Mouse (Mus musculus) stomach, embryonic 14.5 days (tissue): ENCODE measurements around the gene Gas6. TPM values are rescaled to one million over a fixed set of nuclear protein-coding genes. Genes with fewer than 3 reads are reported as not detected.

ENCODE experiments used
- ATAC-seq: fragments of 200-750 bp; cut with Nextera tagmentation; 2 replicates; pipeline ENCODE4 v1.8.0; 2017; ENCODE audit warnings: low read depth, moderate TSS enrichment; ENCODE audit not compliant: insufficient number of reproducible peaks, insufficient read depth, low FRiP score
- H3K27ac ChIP-seq: fragments of 300-500 bp; sonication (generic); 2 replicates; pipeline ENCODE4 v1.5.1; 2014; ENCODE audit warnings: mild to moderate bottlenecking, low read length, moderate library complexity, mixed read lengths
- H3K27me3 ChIP-seq: fragments of 300-500 bp; sonication (generic); 2 replicates; pipeline ENCODE4 v1.6.1; 2014; ENCODE audit warnings: low read length, control low read depth, mixed read lengths; ENCODE audit not compliant: control insufficient read depth, insufficient read depth
- H3K36me3 ChIP-seq: fragments of 300-500 bp; sonication (generic); 2 replicates; pipeline ENCODE4 v1.6.1; 2014; ENCODE audit warnings: mild to moderate bottlenecking, control low read depth, low read length, moderate library complexity, mixed read lengths; ENCODE audit not compliant: control insufficient read depth, insufficient read depth
- H3K4me1 ChIP-seq: fragments of 300-500 bp; sonication (generic); 2 replicates; pipeline ENCODE4 v1.6.1; 2014; ENCODE audit warnings: low read length, control low read depth, mixed read lengths; ENCODE audit not compliant: control insufficient read depth, insufficient read depth
- H3K4me2 ChIP-seq: fragments of 300-500 bp; sonication (generic); replicated peaks from 2 replicates; pipeline ENCODE4 v1.6.1; 2014; ENCODE audit warnings: low read depth, low read length, control low read depth
- H3K4me3 ChIP-seq: fragments of 300-500 bp; sonication (generic); 2 replicates; pipeline ENCODE4 v1.5.1; 2014; ENCODE audit warnings: low read depth, low read length, control low read depth
- H3K9ac ChIP-seq: fragments of 300-500 bp; sonication (generic); replicated peaks from 2 replicates; pipeline ENCODE4 v1.6.1; 2014; ENCODE audit warnings: low read depth, mild to moderate bottlenecking, control low read depth, low read length, moderate library complexity, mixed read lengths
- H3K9me3 ChIP-seq: fragments of 300-500 bp; sonication (generic); 2 replicates; pipeline ENCODE4 v1.6.1; 2016; ENCODE audit warnings: low read depth, low read length, control low read depth; ENCODE audit not compliant: control insufficient read depth
- WGBS: fragments of 180-500 bp; shearing (Covaris S2); extraction: QIAGEN DNeasy Blood & Tissue Kit; methylation state at CpG from one replicate; pipeline ENCODE4 v1.1.7; 2014; 5-methylcytosine and 5-hydroxymethylcytosine counted together
- polyA plus RNA-seq: library from polyadenylated mRNA; unstranded; fragments of >200 nt; fragmentation: Nextera tagmentation; extraction: Ambion mirVana; gene quantifications from 2 replicates; pipeline ENCODE4 v1.2.1, GENCODE M21; 2014

Gene Gas6
- 67.7 and 68.7 TPM in 2 replicates for polyA plus RNA-seq

DNA sequence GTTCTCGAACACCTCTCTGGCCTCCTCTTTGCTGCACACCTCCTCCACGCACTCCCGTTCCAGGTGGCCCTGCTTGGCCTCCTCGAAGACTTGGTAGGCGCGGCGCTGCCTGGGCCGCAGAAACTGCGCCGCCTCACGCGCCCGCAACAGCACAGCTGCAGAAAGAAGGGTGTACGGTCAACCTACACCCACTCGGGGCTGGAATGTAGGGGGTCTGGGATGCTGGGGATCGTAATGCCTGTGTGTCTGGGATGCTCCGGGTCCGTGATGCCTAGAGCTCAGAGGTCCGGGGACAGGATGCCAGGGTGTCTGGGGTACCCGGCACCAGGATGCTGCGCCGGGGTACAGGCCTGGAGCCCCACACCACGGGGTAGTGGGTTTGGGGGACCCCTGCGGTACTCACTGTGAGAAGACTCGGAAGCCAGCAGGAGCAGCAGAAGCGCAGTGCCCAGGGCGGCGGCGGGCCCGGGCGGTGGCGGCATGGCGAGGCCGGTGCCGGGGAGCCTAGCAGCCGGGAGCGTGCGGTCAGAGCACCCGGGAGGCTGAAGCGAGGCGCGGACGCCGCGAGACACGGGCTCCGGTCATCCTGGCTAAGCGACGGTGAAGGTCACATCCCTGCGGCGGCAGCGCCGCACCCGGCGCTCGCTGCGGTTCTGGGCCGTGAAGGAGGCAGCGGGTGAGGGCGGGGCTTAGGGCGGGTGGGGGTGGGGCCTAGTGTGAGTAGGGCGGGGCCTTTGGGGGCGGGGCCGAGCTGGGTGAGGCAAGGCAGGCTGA, at the start of gene Gas6:
Gene Gas6, minus strand, starts transcription at position 633 of the 774 bp plus-strand sequence.
- Histone ChIP-seq H3K27me3 (peaks cover 6% of the 10 kb centered on the region; the same call in 1 of the 2 replicates), H3K9ac (peak within 1 kb of the TSS; percentile 60), H3K36me3 (peaks cover 3% of the 10 kb centered on the region; the same call in 1 of the 2 replicates), H3K4me3 (peak within 1 kb of the TSS; percentile 68), H3K4me1 (peaks cover 18% of the 10 kb centered on the region; the same call in 1 of the 2 replicates), H3K27ac (no peak within 1 kb of the TSS; the same call in 1 of the 2 replicates), H3K9me3 (no peaks in the 10 kb centered on the region), H3K4me2 (peak within 1 kb of the TSS; percentile 84)
- ATAC-seq: peak; percentile 47; the same call in 1 of the 2 replicates
- WGBS: 3% methylated on average over 61 of the region's 64 CpGs

DNA sequence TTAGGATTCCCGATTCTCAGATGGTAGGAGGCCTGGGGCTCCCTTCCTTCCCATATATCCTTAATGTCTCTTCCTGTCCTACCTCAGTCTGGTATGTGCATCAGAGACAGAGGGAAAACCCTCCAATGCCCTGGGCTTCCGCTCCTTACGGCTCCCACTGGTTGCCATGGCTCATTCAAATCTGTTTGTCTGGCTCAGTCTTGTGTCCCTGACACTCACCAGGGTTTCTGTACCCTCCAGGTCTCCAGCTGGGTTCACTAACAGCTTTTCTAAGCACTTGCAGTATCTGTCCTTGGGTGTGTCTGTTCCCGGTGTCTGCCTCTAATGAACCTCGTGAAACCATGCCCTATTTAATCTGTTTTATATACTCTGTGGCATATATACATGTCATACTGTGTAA, 47.2 kb upstream of the Gas6 start:
- Histone ChIP-seq H3K4me1 (no peaks in the 10 kb centered on the region), H3K9ac (no peak overlapping the region), H3K4me2 (no peak overlapping the region), H3K27ac (no peak overlapping the region), H3K36me3 (no peaks in the 10 kb centered on the region), H3K27me3 (no peaks in the 10 kb centered on the region), H3K4me3 (no peak overlapping the region), H3K9me3 (no peaks in the 10 kb centered on the region; the same call in 1 of the 2 replicates)
- WGBS: 70% methylated on average over 5 of the region's 5 CpGs
- ATAC-seq: no peak

DNA sequence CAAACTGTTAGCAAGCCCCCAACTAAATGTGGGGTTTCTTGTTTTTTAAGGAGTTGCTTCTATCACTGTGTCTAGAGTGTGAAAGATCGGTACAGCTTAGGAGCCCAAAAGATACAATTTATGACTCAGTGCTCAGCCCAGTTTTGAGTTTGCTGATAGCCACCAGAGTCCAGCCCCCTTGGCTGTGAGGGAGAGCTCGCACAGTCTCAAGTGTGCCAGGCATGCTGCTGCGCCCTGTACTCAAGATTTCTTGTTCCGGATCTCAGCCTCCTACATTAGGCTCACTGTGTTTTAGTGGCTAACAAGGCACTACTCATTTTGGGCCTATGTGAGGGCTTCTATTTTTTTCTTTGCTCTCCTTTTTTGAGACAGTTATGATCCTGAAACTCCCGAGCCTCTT, 45.8 kb upstream of the Gas6 start:
- Histone ChIP-seq H3K27me3 (no peaks in the 10 kb centered on the region), H3K9ac (no peak overlapping the region), H3K9me3 (no peaks in the 10 kb centered on the region), H3K27ac (no peak overlapping the region), H3K36me3 (no peaks in the 10 kb centered on the region), H3K4me1 (no peaks in the 10 kb centered on the region), H3K4me2 (no peak overlapping the region), H3K4me3 (no peak overlapping the region)
- 84% methylated on average over 5 of the region's 5 CpGs for WGBS
- no peak for ATAC-seq

DNA sequence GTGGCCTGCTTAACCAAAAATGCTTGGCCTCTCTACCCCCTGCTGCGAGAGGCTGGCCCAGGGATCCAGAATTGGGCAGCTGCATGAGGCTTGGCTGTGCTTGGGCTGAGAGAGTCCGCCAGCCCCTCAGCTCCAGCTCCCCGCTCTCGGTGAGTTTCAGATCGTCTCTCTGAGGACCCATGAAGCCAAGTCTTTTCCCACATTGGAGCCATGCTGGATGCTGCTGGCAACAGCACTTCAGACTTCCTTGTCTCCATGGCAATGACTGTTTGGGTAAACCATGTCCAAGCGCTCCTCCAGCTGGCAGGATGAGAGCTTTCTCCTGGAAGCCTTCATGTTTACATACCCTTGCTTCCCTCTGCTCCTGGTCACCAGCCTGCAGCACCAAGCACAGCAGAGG, 44.5 kb upstream of the Gas6 start:
- Histone ChIP-seq H3K27me3 (no peaks in the 10 kb centered on the region), H3K4me1 (no peaks in the 10 kb centered on the region), H3K4me3 (no peak overlapping the region), H3K9ac (no peak overlapping the region), H3K9me3 (no peaks in the 10 kb centered on the region), H3K36me3 (no peaks in the 10 kb centered on the region), H3K27ac (no peak overlapping the region), H3K4me2 (no peak overlapping the region)
- 59% methylated on average over 6 of the region's 6 CpGs for WGBS
- ATAC-seq: peak; percentile 33; the same call in 1 of the 2 replicates

DNA sequence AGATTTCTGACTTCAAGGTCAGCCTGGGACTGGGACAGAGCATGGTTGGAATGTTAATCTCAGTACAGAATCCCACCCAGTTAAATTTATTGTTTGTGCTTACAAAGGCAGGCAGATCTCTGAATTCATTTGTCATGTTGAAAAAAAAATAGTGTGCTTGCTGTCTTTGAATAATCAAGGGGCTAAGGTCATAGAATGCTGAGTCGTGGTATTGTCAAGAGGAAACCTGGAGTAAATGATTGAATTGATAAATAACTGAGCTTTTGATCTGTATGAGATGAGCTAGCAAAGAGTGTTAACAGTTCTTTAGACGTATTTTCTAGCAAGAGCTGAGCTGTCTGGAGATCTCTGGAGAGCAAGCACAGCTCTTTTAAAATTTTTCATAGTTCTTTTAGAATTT, 42.8 kb upstream of the Gas6 start:
- no peak for ATAC-seq
- no peaks in the 10 kb centered on the region for H3K36me3 ChIP-seq
- no peak overlapping the region for H3K4me2 ChIP-seq
- no peak overlapping the region for H3K9ac ChIP-seq
- WGBS: 36% methylated on average over 2 of the region's 2 CpGs
- H3K27me3 ChIP-seq: no peaks in the 10 kb centered on the region
- no peaks in the 10 kb centered on the region for H3K9me3 ChIP-seq
- H3K4me1 ChIP-seq: peaks cover 3% of the 10 kb centered on the region; the same call in 1 of the 2 replicates
- H3K27ac ChIP-seq: no peak overlapping the region
- no peak overlapping the region for H3K4me3 ChIP-seq

DNA sequence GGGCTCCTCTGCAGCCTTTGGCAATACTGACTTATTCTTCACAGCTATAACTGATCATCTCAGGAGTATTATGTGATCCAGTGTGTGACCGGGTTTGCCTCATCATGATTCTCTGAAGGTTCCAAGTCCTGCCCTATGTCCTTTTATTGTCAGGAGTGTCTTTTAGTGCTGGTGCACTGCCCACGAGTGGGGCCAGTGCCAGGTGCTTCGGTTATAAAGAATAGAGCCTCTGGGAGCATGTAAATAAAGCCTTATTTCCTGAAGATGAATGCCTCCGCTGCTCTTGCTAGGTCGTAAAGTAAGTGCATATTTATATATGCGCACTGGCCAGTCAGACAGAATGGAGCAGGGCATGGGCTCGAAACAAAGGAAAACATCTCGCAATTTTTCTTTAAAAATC, 38.8 kb upstream of the Gas6 start:
- H3K27ac ChIP-seq: no peak overlapping the region
- no peak for ATAC-seq
- no peaks in the 10 kb centered on the region for H3K9me3 ChIP-seq
- WGBS: 74% methylated on average over 8 of the region's 8 CpGs
- H3K9ac ChIP-seq: no peak overlapping the region
- no peaks in the 10 kb centered on the region for H3K36me3 ChIP-seq
- H3K4me1 ChIP-seq: peaks cover 32% of the 10 kb centered on the region
- H3K27me3 ChIP-seq: no peaks in the 10 kb centered on the region
- no peak overlapping the region for H3K4me2 ChIP-seq
- no peak overlapping the region for H3K4me3 ChIP-seq

DNA sequence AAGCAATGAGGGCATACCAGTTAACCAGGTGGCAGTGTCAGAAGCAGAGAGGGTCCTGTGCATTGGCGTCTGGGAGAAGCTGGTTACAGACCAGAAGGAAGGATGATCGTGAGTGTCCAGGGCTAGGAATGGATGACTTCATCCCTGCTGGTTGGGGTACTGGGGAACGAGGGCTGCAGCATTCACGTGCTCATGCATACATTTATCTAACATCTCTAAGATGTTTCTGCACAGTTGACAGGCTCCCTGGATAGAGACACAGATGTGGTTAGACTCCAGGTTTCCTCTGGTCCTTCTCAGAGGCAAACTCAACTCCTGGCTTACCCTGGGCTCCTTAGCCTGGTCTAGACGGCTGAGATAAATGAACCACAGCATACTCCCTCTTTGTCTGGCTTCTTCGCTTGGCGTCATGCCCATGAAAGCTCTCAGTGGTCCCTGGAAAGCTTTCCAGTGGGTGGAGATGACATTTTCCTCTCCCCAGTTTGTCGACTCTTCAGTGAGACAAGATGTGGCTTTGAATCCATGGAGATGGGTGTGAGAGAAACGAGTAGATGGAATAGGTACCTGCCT, 37.4 kb upstream of the Gas6 start:
- Histone ChIP-seq H3K9me3 (no peaks in the 10 kb centered on the region; the same call in 1 of the 2 replicates), H3K36me3 (no peaks in the 10 kb centered on the region), H3K27ac (peak overlapping the region; percentile 81; the same call in 1 of the 2 replicates), H3K4me3 (no peak overlapping the region), H3K4me2 (no peak overlapping the region), H3K4me1 (peaks cover 32% of the 10 kb centered on the region), H3K9ac (no peak overlapping the region), H3K27me3 (no peaks in the 10 kb centered on the region)
- WGBS: 43% methylated on average over 9 of the region's 9 CpGs
- ATAC-seq: peak; percentile 26; the same call in 1 of the 2 replicates

DNA sequence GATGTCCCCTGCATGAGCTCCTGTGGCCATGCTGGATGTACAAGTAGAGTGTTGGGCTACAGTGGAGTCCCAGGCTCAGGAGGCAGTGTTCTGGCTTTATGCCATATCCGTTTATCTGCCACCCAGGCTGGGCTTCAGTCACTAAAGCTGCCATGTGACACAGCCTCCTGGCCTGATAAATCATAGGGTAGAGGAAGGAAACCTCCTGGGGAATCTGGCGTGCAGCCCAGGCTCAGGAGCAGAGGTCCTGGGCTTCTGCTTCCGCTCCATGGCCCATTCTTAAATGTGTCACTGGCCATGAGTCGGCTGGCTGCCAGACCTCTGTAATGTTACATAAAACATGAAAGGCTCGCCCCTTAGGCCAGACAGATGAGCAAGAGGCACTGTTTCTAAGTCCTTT, 36.7 kb upstream of the Gas6 start:
- ATAC-seq: peak; percentile 63
- Histone ChIP-seq H3K27me3 (no peaks in the 10 kb centered on the region), H3K4me2 (no peak overlapping the region), H3K27ac (peak overlapping the region; percentile 81; the same call in 1 of the 2 replicates), H3K4me3 (no peak overlapping the region), H3K4me1 (peaks cover 32% of the 10 kb centered on the region), H3K9me3 (no peaks in the 10 kb centered on the region; the same call in 1 of the 2 replicates), H3K36me3 (no peaks in the 10 kb centered on the region), H3K9ac (no peak overlapping the region)
- WGBS: 28% methylated on average over 5 of the region's 5 CpGs
